ENCODE assay signal across 21 mouse cellular contexts in the genomic region with DNA sequence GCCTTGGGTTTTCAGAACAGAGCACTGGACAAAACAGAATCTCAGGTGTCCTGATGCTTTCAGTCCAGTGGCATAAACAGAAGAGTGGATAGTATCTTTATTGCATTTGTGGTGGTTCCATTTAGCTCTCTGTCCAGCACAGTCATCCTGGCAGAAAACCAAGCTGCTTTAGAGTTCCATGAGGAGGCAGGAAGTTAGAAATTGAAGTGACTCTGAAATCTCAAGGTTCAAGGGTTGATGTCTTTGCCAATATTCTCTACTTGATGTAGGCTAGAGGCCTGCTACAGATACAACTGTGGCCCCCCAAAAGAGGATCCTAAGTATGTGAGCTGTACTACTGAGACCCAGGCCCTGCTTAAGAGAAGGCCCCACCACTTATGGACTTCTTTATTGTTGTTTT. TPM values are rescaled to one million over a fixed set of nuclear protein-coding genes. Genes with fewer than 3 reads are reported as not detected.
A peak's percentile ranks its signal among the peaks of the same experiment; 100 is the strongest.
DNase-seq lines count a peak whose midpoint lies in the region; ATAC-seq and TF ChIP-seq lines count a peak whose summit lies in the region.
"Had no signal": no experiment of that assay in that cellular context is flagged by ENCODE, and none has a peak within 500 bp of the region (broad histone marks: within the 10 kb centered on the region; RNA-seq: fewer than 3 reads in every experiment).

No protein-coding gene starts in this region.

- H3K36me3 ChIP-seq in heart, embryonic 12.5 days: no peaks in the 10 kb centered on the region
- H3K36me3 ChIP-seq in midbrain, embryonic 13.5 days: no peaks in the 10 kb centered on the region
- H3K36me3 ChIP-seq: forebrain, embryonic 12.5 days; hindbrain, embryonic 15.5 days; intestine, embryonic 15.5 days; limb, embryonic 13.5 days; liver, embryonic 13.5 days; lung, embryonic 15.5 days had no signal

- H3K9ac ChIP-seq in heart, embryonic 12.5 days: no peak overlapping the region
- no peak overlapping the region for H3K9ac ChIP-seq in midbrain, embryonic 13.5 days (replicated peaks)
- H3K9ac ChIP-seq: forebrain, embryonic 12.5 days; hindbrain, embryonic 15.5 days; intestine, embryonic 15.5 days; limb, embryonic 13.5 days; liver, embryonic 13.5 days; lung, embryonic 15.5 days had no signal

- intact Hi-C loops in left cerebral cortex, adult 2 months (cut with DNase I): no loop called here
- intact Hi-C loops in left cerebral cortex, postnatal 25 days (cut with DNase I): no loop called here

- TF ChIP-seq CTCF in left cerebral cortex, adult 2 months (IDR thresholded peaks at IDR 0.05): no peak

- H3K27me3 ChIP-seq in heart, embryonic 12.5 days (replicated peaks): no peaks in the 10 kb centered on the region
- no peaks in the 10 kb centered on the region for H3K27me3 ChIP-seq in midbrain, embryonic 13.5 days
- H3K27me3 ChIP-seq: CH12.LX; forebrain, embryonic 12.5 days; hindbrain, embryonic 15.5 days; intestine, embryonic 15.5 days; liver, embryonic 13.5 days; lung, embryonic 15.5 days had no signal

- no peak overlapping the region for H3K4me3 ChIP-seq in heart, embryonic 12.5 days
- no peak overlapping the region for H3K4me3 ChIP-seq in left cerebral cortex, adult 2 months
- no peak overlapping the region for H3K4me3 ChIP-seq in midbrain, embryonic 13.5 days (replicated peaks)
- H3K4me3 ChIP-seq: forebrain, embryonic 12.5 days; hindbrain, embryonic 15.5 days; intestine, embryonic 15.5 days; limb, embryonic 13.5 days; liver, embryonic 13.5 days; lung, embryonic 15.5 days; megakaryocyte, embryonic 14.5 days had no signal

- no peak overlapping the region for H3K27ac ChIP-seq in heart, embryonic 12.5 days (ENCODE audit: poor library complexity, severe bottlenecking)
- H3K27ac ChIP-seq in left cerebral cortex, adult 2 months: peak overlapping the region; percentile 30; the same call in 1 of the 2 replicates
- no peak overlapping the region for H3K27ac ChIP-seq in midbrain, embryonic 13.5 days
- H3K27ac ChIP-seq: forebrain, embryonic 12.5 days; hindbrain, embryonic 15.5 days; intestine, embryonic 15.5 days; limb, embryonic 13.5 days; liver, embryonic 13.5 days; lung, embryonic 15.5 days had no signal

- no peak overlapping the region for H3K4me2 ChIP-seq in heart, embryonic 12.5 days
- H3K4me2 ChIP-seq in midbrain, embryonic 13.5 days (replicated peaks): no peak overlapping the region
- H3K4me2 ChIP-seq: forebrain, embryonic 12.5 days; hindbrain, embryonic 15.5 days; intestine, embryonic 15.5 days; limb, embryonic 13.5 days; liver, embryonic 13.5 days; lung, embryonic 15.5 days had no signal

- no peaks in the 10 kb centered on the region for H3K9me3 ChIP-seq in heart, embryonic 12.5 days (replicated peaks)
- H3K9me3 ChIP-seq in midbrain, embryonic 13.5 days: no peaks in the 10 kb centered on the region
- H3K9me3 ChIP-seq: forebrain, embryonic 12.5 days; hindbrain, embryonic 15.5 days; intestine, embryonic 15.5 days; limb, embryonic 13.5 days; liver, embryonic 13.5 days; lung, embryonic 15.5 days; megakaryocyte, embryonic 14.5 days had no signal

- no peak for ATAC-seq in heart, embryonic 12.5 days (ENCODE audit: insufficient number of reproducible peaks, low FRiP score)
- ATAC-seq in midbrain, embryonic 13.5 days: no peak
- ATAC-seq: intestine, embryonic 15.5 days; midbrain, embryonic 16.5 days had no signal

- no peaks in the 10 kb centered on the region for H3K4me1 ChIP-seq in heart, embryonic 12.5 days (replicated peaks)
- no peaks in the 10 kb centered on the region for H3K4me1 ChIP-seq in midbrain, embryonic 13.5 days (replicated peaks)
- H3K4me1 ChIP-seq: forebrain, embryonic 12.5 days; hindbrain, embryonic 15.5 days; intestine, embryonic 15.5 days; limb, embryonic 13.5 days; liver, embryonic 13.5 days; lung, embryonic 15.5 days; megakaryocyte, embryonic 14.5 days had no signal

- DNase-seq in adrenal gland, postnatal 36 days: peak; percentile 22 to 48
- no peak for DNase-seq in adrenal gland, postnatal 4 days (ENCODE audit: low spot score in 2 of 2)
- DNase-seq in heart, adult 9 months (ENCODE audit: low spot score in 2 of 2): peak; percentile 12 to 31
- no peak for DNase-seq in left cerebral cortex, adult 2 months (ENCODE audit: extremely low spot score in 1 of 2, low spot score in 2 of 2)
- DNase-seq in left cerebral cortex, postnatal 25 days (ENCODE audit: low spot score in 2 of 2): no peak
- peak; percentile 26 for DNase-seq in 3T3-L1 (ENCODE audit: low read depth, low spot score)
- DNase-seq: kidney, postnatal 4 days; liver, embryonic 13.5 days had no signal

RNA-seq across cellular contexts. Expression of a gene that starts 55.8 kb away (rescaled TPM):
- 10 to 100 TPM; 15.3 to 19.3 TPM for total RNA-seq in adrenal gland, postnatal 36 days (2021)
- total RNA-seq in adrenal gland, postnatal 4 days (2021): 10 to 100 TPM; 18.5 to 19.4 TPM
- 3.1 and 3.8 TPM in 2 replicates for polyA plus RNA-seq in heart, embryonic 12.5 days (2016; fragmentation: Nextera tagmentation; extraction: Ambion mirVana)
- 10 to 100 TPM; 35.2 to 39.5 TPM for total RNA-seq in left cerebral cortex, adult 2 months (2021)
- total RNA-seq in left cerebral cortex, postnatal 25 days (2021): 10 to 100 TPM; 31.8 to 35.2 TPM
- 4.0 and 5.3 TPM in 2 replicates for polyA plus RNA-seq in midbrain, embryonic 13.5 days (2015; fragmentation: Nextera tagmentation; extraction: Ambion mirVana)
- total RNA-seq: CH12.LX; common myeloid progenitor, adult 5-6 weeks; MEL; neutrophil, adult 5-6 weeks had no signal

Comparison
In these comparisons a context has a peak if more than half of its experiments do, and no peak if none do; other contexts are left out.
1. DNase-seq: peak in adrenal gland, postnatal 36 days (2 of 2), heart, adult 9 months (2 of 2) and 3T3-L1 (single experiment); none in adrenal gland, postnatal 4 days (0 of 2), left cerebral cortex, adult 2 months (0 of 2) and left cerebral cortex, postnatal 25 days (0 of 2).